Mouse (Mus musculus) bone marrow, adult 2 months (tissue): ENCODE measurements at regions not wholly inside any gene's neighbourhood (a gene's known extent, or its start where the extent isn't known, plus 50 kb on each side); places are given as distances from the start of the nearest gene placed in this dataset.

Source experiments
- CTCF ChIP-seq: fragments of 200-500 bp; IDR thresholded peaks from 2 replicates; pipeline ENCODE4 v1.5.1; 2011; ENCODE audit warnings: low read length, control low read depth; ENCODE audit not compliant: control insufficient read depth, insufficient read depth
- POLR2A ChIP-seq: fragments of 200-500 bp; IDR thresholded peaks from 2 replicates; pipeline ENCODE4 v1.6.1; 2011; ENCODE audit warnings: low read depth, mild to moderate bottlenecking, control low read depth, low read length, borderline replicate concordance; ENCODE audit not compliant: control insufficient read depth

DNA sequence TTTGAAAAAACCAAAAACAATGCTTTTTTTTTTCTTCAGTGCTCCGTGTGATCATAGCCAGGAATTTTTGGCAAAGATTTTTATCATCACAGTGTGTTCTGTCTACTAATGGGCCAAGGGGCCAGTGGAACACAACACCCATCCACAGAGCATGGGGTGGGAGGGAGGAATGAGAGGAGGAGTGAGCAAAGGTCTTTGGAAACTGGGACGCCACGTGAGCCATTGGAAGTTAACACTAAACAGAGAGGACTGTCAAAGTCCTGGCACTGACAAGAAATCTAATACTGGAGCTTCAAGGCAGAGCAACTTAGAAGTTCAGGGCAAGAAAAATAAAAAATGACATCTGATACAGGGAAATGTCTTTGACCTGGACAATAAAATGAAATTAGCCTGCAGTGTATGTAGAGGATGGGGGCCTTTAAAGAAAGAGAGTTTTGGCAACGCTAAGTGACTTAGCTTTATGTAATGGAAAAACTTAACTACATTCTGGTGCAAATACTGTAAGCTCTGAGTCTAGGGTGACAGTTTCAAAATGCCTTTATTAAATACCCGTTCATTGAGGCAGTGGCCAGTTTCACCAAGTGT is 133.5 kb upstream of the Gm12728 start:
- TF ChIP-seq POLR2A (no peak), CTCF (no peak)
